ENCODE assay signal across 22 mouse cellular contexts in genomic region chr7:78994134-78994533, GRCm38 (mm10). TPM values are rescaled to one million over a fixed set of nuclear protein-coding genes. Genes with fewer than 3 reads are reported as not detected.
A peak's percentile ranks its signal among the peaks of the same experiment; 100 is the strongest.
DNase-seq lines count a peak whose midpoint lies in the region; TF ChIP-seq lines count a peak whose summit lies in the region.
"Had no signal": no experiment of that assay in that cellular context is flagged by ENCODE, and none has a peak within 500 bp of the region (broad histone marks: within the 10 kb centered on the region; RNA-seq: fewer than 3 reads in every experiment).

No protein-coding gene starts in this region.

- no peak for TF ChIP-seq RAD21 in MEL (IDR thresholded peaks at IDR 0.05; ENCODE audit: low read depth, low read length)

- intact Hi-C loops in heart, adult 2 months (cut with DNase I) = no loop called here

- no peaks in the 10 kb centered on the region for H3K36me3 ChIP-seq in heart, embryonic 10.5 days
- no peaks in the 10 kb centered on the region for H3K36me3 ChIP-seq in heart, adult 2 months (ENCODE audit: control insufficient read depth, insufficient read depth, low read length)
- no peaks in the 10 kb centered on the region for H3K36me3 ChIP-seq in MEL (ENCODE audit: control insufficient read depth in 1 of 2, insufficient read depth in 2 of 2, low read length in 2 of 2)
- H3K36me3 ChIP-seq: embryonic facial prominence, embryonic 10.5 days; embryonic facial prominence, embryonic 12.5 days; forebrain, embryonic 15.5 days; G1E had no signal

- H3K4me3 ChIP-seq in heart, embryonic 10.5 days = no peak overlapping the region
- H3K4me3 ChIP-seq in heart, adult 2 months = no peak overlapping the region
- H3K4me3 ChIP-seq in MEL (ENCODE audit: control insufficient read depth in 1 of 2, insufficient read depth in 1 of 2, low read depth in 2 of 2, low read length in 2 of 2) = no peak overlapping the region
- H3K4me3 ChIP-seq: embryonic facial prominence, embryonic 10.5 days; embryonic facial prominence, embryonic 12.5 days; forebrain, embryonic 13.5 days; forebrain, embryonic 15.5 days had no signal

- H3K4me1 ChIP-seq in heart, embryonic 10.5 days = peaks cover 14% of the 10 kb centered on the region; the same call in 1 of the 2 replicates
- peaks cover 1% of the 10 kb centered on the region; the same call in 1 of the 2 replicates for H3K4me1 ChIP-seq in heart, adult 2 months (ENCODE audit: control insufficient read depth, insufficient read depth, low read length)
- peaks cover 0 to 2% of the 10 kb centered on the region in 2 experiments; a peak in 1 of 4 replicates for H3K4me1 ChIP-seq in MEL (ENCODE audit: control insufficient read depth in 1 of 2, insufficient read depth in 2 of 2, low read length in 2 of 2)

- WGBS in heart, embryonic 10.5 days = 86% methylated on average over 8 of the region's 8 CpGs
- WGBS in heart, adult 2 months = 87% methylated on average over 8 of the region's 8 CpGs

- H3K9ac ChIP-seq in heart, adult 2 months (ENCODE audit: low read depth, low read length) = no peak overlapping the region
- H3K9ac ChIP-seq in MEL (ENCODE audit: control insufficient read depth, low read depth, low read length, poor library complexity, severe bottlenecking) = no peak overlapping the region
- H3K9ac ChIP-seq: embryonic facial prominence, embryonic 12.5 days; forebrain, embryonic 13.5 days; forebrain, embryonic 15.5 days; forebrain, postnatal 0 days had no signal

- no peaks in the 10 kb centered on the region for H3K79me2 ChIP-seq in heart, adult 2 months (replicated peaks; ENCODE audit: control insufficient read depth, insufficient read depth, low read length)
- H3K79me2 ChIP-seq in MEL (ENCODE audit: control insufficient read depth, insufficient read depth, low read length, poor library complexity) = no peaks in the 10 kb centered on the region

- no peak for TF ChIP-seq CTCF in heart, adult 2 months (IDR thresholded peaks at IDR 0.05)
- no peak for TF ChIP-seq CTCF in MEL (IDR thresholded peaks at IDR 0.05 in 2 of 3, conservative IDR thresholded peaks at IDR 0.05 in 1 of 3; ENCODE audit: control insufficient read depth in 1 of 3, insufficient read depth in 1 of 3, low read depth in 2 of 3, low read length in 3 of 3, poor library complexity in 1 of 3, severe bottlenecking in 1 of 3)
- TF ChIP-seq CTCF in brain, embryonic 14.5 days (IDR thresholded peaks at IDR 0.05; ENCODE audit: borderline replicate concordance, extremely low read depth, insufficient read depth, insufficient read length) = no peak

- peak; percentile 42 for DNase-seq in heart, embryonic 10.5 days (ENCODE audit: low spot score)
- DNase-seq in heart, adult 2 months = no peak
- DNase-seq in MEL (ENCODE audit: low read depth, low spot score) = no peak
- DNase-seq in brain, embryonic 14.5 days (ENCODE audit: low read depth) = peak; percentile 4
- no peak for DNase-seq in kidney, adult 11 months
- no peak for DNase-seq in adrenal gland, adult 2 months
- DNase-seq: adrenal gland, adult 8-10 months; adrenal gland, postnatal 14 days; adrenal gland, postnatal 36 days; B cell, adult 2 months; cerebellum, adult 11-12 months; cerebellum, adult 2 months; cerebellum, adult 9-10 months; cerebellum, postnatal 10 days; cerebellum, postnatal 25 days; forebrain, postnatal 0 days had no signal

- no peak overlapping the region for H3K27ac ChIP-seq in heart, embryonic 10.5 days
- H3K27ac ChIP-seq in heart, adult 2 months = no peak overlapping the region
- H3K27ac ChIP-seq in MEL (ENCODE audit: control insufficient read depth, low read depth, low read length) = no peak overlapping the region
- H3K27ac ChIP-seq: embryonic facial prominence, embryonic 10.5 days; embryonic facial prominence, embryonic 12.5 days; forebrain, embryonic 13.5 days; forebrain, embryonic 15.5 days had no signal

- no peak for TF ChIP-seq EP300 in heart, adult 2 months (IDR thresholded peaks at IDR 0.05; ENCODE audit: insufficient read depth, low read depth, low read length)
- no peak for TF ChIP-seq EP300 in MEL (IDR thresholded peaks at IDR 0.05; ENCODE audit: low read depth in 1 of 2, low read length in 2 of 2)

- H3K27me3 ChIP-seq in heart, embryonic 10.5 days (ENCODE audit: insufficient read depth, poor library complexity, severe bottlenecking) = peaks cover 19% of the 10 kb centered on the region; the same call in 1 of the 2 replicates
- H3K27me3 ChIP-seq in heart, adult 2 months (ENCODE audit: control insufficient read depth, insufficient read depth, low read length) = no peaks in the 10 kb centered on the region
- H3K27me3 ChIP-seq in MEL (ENCODE audit: control insufficient read depth in 1 of 2, insufficient read depth in 2 of 2, low read length in 2 of 2) = peaks cover 0 to 6% of the 10 kb centered on the region in 2 experiments; a peak in 3 of 4 replicates
- H3K27me3 ChIP-seq: forebrain, embryonic 13.5 days had no signal

- TF ChIP-seq POLR2A in heart, adult 2 months (IDR thresholded peaks at IDR 0.05; ENCODE audit: insufficient read depth, low read depth, low read length) = no peak
- TF ChIP-seq POLR2A in MEL (IDR thresholded peaks at IDR 0.05; ENCODE audit: control insufficient read depth in 1 of 2, insufficient read depth in 1 of 2, low read depth in 1 of 2, low read length in 2 of 2, poor library complexity in 1 of 2) = no peak
- no peak for TF ChIP-seq POLR2A in brain, embryonic 14.5 days (IDR thresholded peaks at IDR 0.05; ENCODE audit: borderline replicate concordance, extremely low read depth, insufficient read depth, insufficient read length, poor library complexity, severe bottlenecking)

- H3K9me3 ChIP-seq in heart, embryonic 10.5 days = no peaks in the 10 kb centered on the region
- H3K9me3 ChIP-seq in MEL (replicated peaks; ENCODE audit: insufficient read depth, low read length) = no peaks in the 10 kb centered on the region
- H3K9me3 ChIP-seq: embryonic facial prominence, embryonic 10.5 days; embryonic facial prominence, embryonic 12.5 days; forebrain, embryonic 13.5 days; forebrain, embryonic 15.5 days; G1E had no signal

TF ChIP-seq in MEL, 35 proteins besides CTCF, POLR2A, EP300 and RAD21:
- TF ChIP-seq MAFK (IDR thresholded peaks at IDR 0.05; ENCODE audit: borderline replicate concordance, low read depth, low read length) (0 out of 2 replicates have a peak, but pooled peaks have one; percentile 30), GABPA (IDR thresholded peaks at IDR 0.05; ENCODE audit: low read depth, low read length) (no peak)

RNA-seq across cellular contexts. Expression of gene Acan, which starts 59.1 kb away (rescaled TPM):
- 0.34 and 0.43 TPM in 2 replicates for polyA plus RNA-seq in heart, embryonic 10.5 days (2016; fragmentation: Nextera tagmentation; extraction: Ambion mirVana)
- under 1 TPM; 0.11 to 0.26 TPM for total RNA-seq in heart, adult 2 months (2021)
- polyA plus RNA-seq in heart, adult 2 months (2012; rRNA removed) = 0.32 and 0.61 TPM in 2 replicates
- total RNA-seq in MEL (2012; rRNA removed) = not detected in 2 replicates
- polyA plus RNA-seq in MEL (2012; ENCODE audit: insufficient read depth in 1 of 2, insufficient read length in 2 of 2, low read depth in 1 of 2, low replicate concordance in 2 of 2, missing spikeins in 1 of 2) = not detected
- 0.43 and 0.46 TPM in 2 replicates for polyA plus RNA-seq in brain, embryonic 14.5 days (2012; rRNA removed)
- total RNA-seq in adrenal gland, adult 2 months (2021) = 10 to 100 TPM in 1 of 2 experiments, 1 to 10 TPM in 1; 1.4 to 21.7 TPM
- 0.44 and 2.5 TPM in 2 replicates for polyA plus RNA-seq in adrenal gland, adult 2 months (2012; rRNA removed)
- polyA plus RNA-seq: CD4-positive, CD25-positive, alpha-beta regulatory T cell, adult 4 months; forebrain, embryonic 13.5 days; G1E had no signal

Comparison
In these comparisons a context has a peak if more than half of its experiments do, and no peak if none do; other contexts are left out.
1. DNase-seq: peak in heart, embryonic 10.5 days (single experiment) and brain, embryonic 14.5 days (single experiment); none in heart, adult 2 months (0 of 2), MEL (single experiment), kidney, adult 11 months (single experiment) and adrenal gland, adult 2 months (single experiment).